Mouse (Mus musculus) forebrain, embryonic 11.5 days (tissue): ENCODE measurements at regions not wholly inside any gene's neighbourhood (a gene's known extent, or its start where the extent isn't known, plus 50 kb on each side); places are given as distances from the start of the nearest gene placed in this dataset.

Source experiments
- ATAC-seq: fragments of 200-750 bp; cut with Nextera tagmentation; replicated peaks from 2 replicates; pipeline ENCODE4 v1.8.0; 2017; ENCODE audit warnings: moderate TSS enrichment; ENCODE audit not compliant: low FRiP score
- DNase-seq: peaks from one replicate; pipeline ENCODE4 v3.0.0-alpha.2; 2017; ENCODE audit warnings: low spot score
- H3K27ac ChIP-seq: fragments of 300-500 bp; sonication (generic); 2 replicates; pipeline ENCODE4 v1.5.1; 2014; ENCODE audit warnings: low read depth, low read length
- H3K27me3 ChIP-seq: fragments of 300-500 bp; sonication (generic); 2 replicates; pipeline ENCODE4 v1.6.1; 2014; ENCODE audit warnings: mild to moderate bottlenecking, low read length, mixed read lengths; ENCODE audit not compliant: control insufficient read depth, insufficient read depth
- H3K36me3 ChIP-seq: fragments of 300-500 bp; sonication (generic); 2 replicates; pipeline ENCODE4 v1.6.1; 2014; ENCODE audit warnings: mild to moderate bottlenecking, low read length, moderate library complexity, mixed read lengths; ENCODE audit not compliant: control insufficient read depth, insufficient read depth
- H3K4me1 ChIP-seq: fragments of 300-500 bp; sonication (generic); replicated peaks from 2 replicates; pipeline ENCODE4 v1.6.1; 2014; ENCODE audit warnings: low read length, mixed read lengths; ENCODE audit not compliant: control insufficient read depth, insufficient read depth
- H3K4me2 ChIP-seq: fragments of 300-500 bp; sonication (generic); 2 replicates; pipeline ENCODE4 v1.6.1; 2014; ENCODE audit warnings: low read depth, mild to moderate bottlenecking, low read length, moderate library complexity, mixed read lengths; ENCODE audit not compliant: severe bottlenecking
- H3K4me3 ChIP-seq: fragments of 300-500 bp; sonication (generic); 2 replicates; pipeline ENCODE4 v1.5.1; 2014; ENCODE audit warnings: low read depth, low read length
- H3K9ac ChIP-seq: fragments of 300-500 bp; sonication (generic); 2 replicates; pipeline ENCODE4 v1.6.1; 2014; ENCODE audit warnings: low read length
- H3K9me3 ChIP-seq: fragments of 300-500 bp; sonication (generic); 2 replicates; pipeline ENCODE4 v1.6.1; 2016; ENCODE audit warnings: low read length, mixed read lengths; ENCODE audit not compliant: control insufficient read depth
- WGBS: fragments of 180-500 bp; shearing (Covaris S2); extraction: QIAGEN DNeasy Blood & Tissue Kit; methylation state at CpG from one replicate; pipeline ENCODE4 v1.1.7; 2014; 5-methylcytosine and 5-hydroxymethylcytosine counted together

DNA sequence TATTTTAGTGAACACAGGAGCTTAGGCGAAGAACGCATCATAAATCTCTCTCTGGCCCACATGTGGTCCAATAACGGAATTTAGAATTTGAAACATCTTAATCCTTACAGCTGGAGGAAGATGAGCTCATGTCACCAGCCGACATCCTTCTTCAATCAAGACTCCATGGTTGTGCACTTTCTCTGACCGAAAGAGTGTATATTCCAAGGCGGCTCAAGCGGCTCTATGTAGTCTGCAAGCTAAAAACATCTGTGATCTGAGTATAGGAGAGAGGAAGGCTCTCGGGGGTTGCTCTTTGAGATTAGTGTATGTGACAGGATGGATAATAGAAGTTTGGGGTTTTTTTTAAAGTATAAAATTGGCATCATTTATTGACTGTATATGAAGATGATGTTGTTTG, 689.9 kb upstream of the Sox9 start:
- ATAC-seq = no peak
- WGBS = 91% methylated on average over 8 of the region's 8 CpGs
- no peaks in the 10 kb centered on the region for H3K27me3 ChIP-seq

DNA sequence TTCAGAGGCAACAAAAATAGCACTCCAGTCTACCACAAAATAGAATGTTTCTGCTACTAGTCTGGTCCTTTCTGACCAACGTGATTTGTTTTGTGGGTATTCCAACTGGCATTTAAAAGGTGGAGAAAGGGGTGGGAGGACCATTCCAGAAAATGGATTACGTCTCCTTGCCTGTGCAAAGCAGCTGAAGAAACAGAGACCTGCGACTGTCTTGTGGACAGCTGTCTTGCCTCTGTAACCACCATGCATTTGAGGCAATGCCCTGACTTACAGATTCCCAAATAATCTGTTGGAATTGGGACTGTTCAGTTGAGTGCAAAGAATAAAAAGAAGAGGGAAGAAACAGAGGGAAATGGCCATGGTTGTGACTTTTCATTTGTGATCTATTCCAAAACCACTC, 687.0 kb upstream of the Sox9 start:
- Histone ChIP-seq H3K9me3 (no peaks in the 10 kb centered on the region), H3K4me3 (no peak overlapping the region), H3K9ac (no peak overlapping the region), H3K4me2 (no peak overlapping the region), H3K27me3 (no peaks in the 10 kb centered on the region), H3K27ac (no peak overlapping the region), H3K4me1 (no peaks in the 10 kb centered on the region), H3K36me3 (no peaks in the 10 kb centered on the region)
- no peak for ATAC-seq
- DNase-seq = no peak
- WGBS = 47% methylated on average over 3 of the region's 3 CpGs

More for the DNA sequence above, 689.9 kb upstream of the Sox9 start:
- Histone ChIP-seq H3K9me3 (no peaks in the 10 kb centered on the region), H3K36me3 (no peaks in the 10 kb centered on the region), H3K4me1 (no peaks in the 10 kb centered on the region), H3K4me3 (no peak overlapping the region), H3K4me2 (no peak overlapping the region), H3K27ac (no peak overlapping the region), H3K9ac (no peak overlapping the region)
- DNase-seq = no peak

DNA sequence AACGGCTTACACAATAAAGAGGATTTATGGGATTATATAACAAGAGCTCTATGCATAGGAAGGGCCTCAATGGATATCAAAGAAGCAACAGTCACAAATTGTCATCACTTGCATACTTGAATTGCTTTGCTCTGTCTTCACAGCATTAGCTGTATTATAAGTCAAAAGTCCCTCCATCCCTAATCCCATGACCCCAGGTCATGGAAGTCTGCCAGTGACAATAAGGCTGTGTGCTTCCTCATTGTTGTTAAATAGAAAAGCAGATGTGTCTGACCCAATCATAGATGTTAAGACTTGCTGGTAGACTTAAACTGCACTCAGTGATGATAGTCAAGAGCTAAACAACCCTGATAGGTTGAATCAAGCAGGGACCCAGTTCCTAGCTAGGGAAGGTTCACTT, 683.9 kb upstream of the Sox9 start:
- Histone ChIP-seq H3K4me3 (no peak overlapping the region), H3K9me3 (no peaks in the 10 kb centered on the region), H3K9ac (no peak overlapping the region), H3K36me3 (no peaks in the 10 kb centered on the region), H3K27me3 (no peaks in the 10 kb centered on the region), H3K27ac (no peak overlapping the region), H3K4me2 (no peak overlapping the region), H3K4me1 (no peaks in the 10 kb centered on the region)
- DNase-seq (no peak), ATAC-seq (no peak)
- 63% methylated on average over 1 of the region's 1 CpGs for WGBS

DNA sequence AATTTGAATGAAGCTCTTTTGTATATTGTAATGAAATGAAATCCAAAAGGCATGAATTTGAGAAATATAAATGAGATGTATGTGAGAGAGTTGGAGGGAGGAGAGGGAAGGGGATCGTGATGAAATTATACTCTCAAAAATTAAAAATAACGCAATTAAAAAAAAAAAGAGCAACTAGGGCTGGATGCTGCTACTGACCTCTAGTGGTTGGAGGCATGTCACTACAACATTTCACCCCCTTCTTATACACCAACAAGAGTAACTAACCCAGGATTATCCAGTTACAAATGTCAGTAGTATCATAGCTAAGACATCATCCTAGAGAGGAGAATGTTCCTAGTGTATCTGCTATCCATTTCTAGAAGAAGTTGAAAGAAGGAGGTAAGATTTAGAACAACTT, 678.8 kb upstream of the Sox9 start:
- WGBS = 72% methylated on average over 2 of the region's 2 CpGs
- no peak overlapping the region for H3K4me3 ChIP-seq
- no peaks in the 10 kb centered on the region for H3K9me3 ChIP-seq
- H3K36me3 ChIP-seq = no peaks in the 10 kb centered on the region
- H3K27me3 ChIP-seq = no peaks in the 10 kb centered on the region
- ATAC-seq = no peak
- H3K4me2 ChIP-seq = no peak overlapping the region
- H3K9ac ChIP-seq = no peak overlapping the region
- DNase-seq = no peak
- H3K27ac ChIP-seq = no peak overlapping the region
- H3K4me1 ChIP-seq = no peaks in the 10 kb centered on the region

DNA sequence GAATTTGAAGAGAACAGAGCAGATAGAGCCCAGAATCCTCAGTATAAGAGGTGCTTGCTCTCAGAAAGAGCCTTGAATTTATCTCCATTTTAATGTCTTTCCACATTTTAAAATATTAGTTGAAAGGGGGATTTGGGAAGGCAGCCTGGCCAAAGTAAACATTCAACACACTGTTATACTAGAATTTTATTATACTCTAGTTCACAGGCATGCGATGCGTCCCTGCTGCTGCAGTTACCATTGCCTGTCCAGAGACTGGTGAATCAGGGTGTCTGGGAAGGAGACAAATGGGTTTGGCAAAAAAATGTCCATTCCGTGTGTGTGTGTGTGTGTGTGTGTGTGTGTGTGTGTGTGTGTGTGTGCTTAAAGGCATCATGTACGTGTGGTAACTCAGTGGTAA, 675.1 kb upstream of the Sox9 start:
- Histone ChIP-seq H3K9me3 (no peaks in the 10 kb centered on the region), H3K4me1 (no peaks in the 10 kb centered on the region), H3K4me3 (no peak overlapping the region), H3K27ac (no peak overlapping the region), H3K9ac (no peak overlapping the region), H3K27me3 (no peaks in the 10 kb centered on the region), H3K36me3 (no peaks in the 10 kb centered on the region), H3K4me2 (no peak overlapping the region)
- ATAC-seq (no peak), DNase-seq (no peak)
- 90% methylated on average over 4 of the region's 4 CpGs for WGBS

DNA sequence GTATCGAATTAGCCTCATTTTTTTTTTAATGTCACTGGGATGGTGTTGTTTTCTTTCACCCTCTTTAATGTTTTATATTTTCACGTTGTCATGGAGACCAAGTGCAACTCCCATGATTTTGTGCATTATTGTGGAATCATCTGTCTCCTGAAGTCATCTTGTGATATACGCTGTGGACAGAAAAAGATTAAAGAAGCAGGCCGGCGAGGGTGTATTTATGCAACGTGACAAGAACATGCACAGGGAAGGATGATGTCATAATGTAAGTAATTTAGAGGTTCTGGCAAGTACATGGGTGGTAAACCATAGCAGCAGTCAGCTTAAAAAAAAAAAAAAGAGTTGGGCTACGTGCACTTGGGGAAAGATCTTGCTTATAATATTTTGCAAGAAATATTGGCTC, 674.7 kb upstream of the Sox9 start:
- DNase-seq (no peak), ATAC-seq (no peak)
- H3K4me3 ChIP-seq = no peak overlapping the region
- H3K27me3 ChIP-seq = no peaks in the 10 kb centered on the region
- no peaks in the 10 kb centered on the region for H3K9me3 ChIP-seq
- H3K27ac ChIP-seq = no peak overlapping the region
- no peaks in the 10 kb centered on the region for H3K36me3 ChIP-seq
- H3K4me2 ChIP-seq = no peak overlapping the region
- no peaks in the 10 kb centered on the region for H3K4me1 ChIP-seq
- no peak overlapping the region for H3K9ac ChIP-seq
- 84% methylated on average over 7 of the region's 7 CpGs for WGBS

DNA sequence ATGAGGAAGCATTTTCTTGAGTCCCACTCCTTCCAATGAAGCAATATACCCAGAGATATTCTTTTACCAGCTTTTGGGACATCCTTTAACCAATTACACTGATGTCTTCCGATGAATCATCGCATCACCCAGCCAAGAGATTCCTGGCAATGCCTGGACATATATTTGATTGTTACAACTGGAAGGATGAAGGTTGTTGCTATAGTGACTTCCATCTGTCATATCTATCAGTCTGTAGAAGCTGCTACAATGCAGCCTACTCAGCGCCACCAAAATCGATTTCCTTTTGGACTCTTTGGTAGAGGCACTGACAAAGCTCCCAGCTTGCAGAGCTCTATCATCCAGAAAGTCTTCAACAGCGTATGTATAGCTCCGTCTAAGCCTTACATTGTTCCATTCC, 661.0 kb upstream of the Sox9 start:
- Histone ChIP-seq H3K4me2 (no peak overlapping the region), H3K27ac (no peak overlapping the region), H3K9ac (no peak overlapping the region), H3K4me1 (no peaks in the 10 kb centered on the region), H3K4me3 (no peak overlapping the region), H3K36me3 (no peaks in the 10 kb centered on the region), H3K9me3 (no peaks in the 10 kb centered on the region), H3K27me3 (no peaks in the 10 kb centered on the region)
- ATAC-seq (no peak), DNase-seq (no peak)
- 91% methylated on average over 6 of the region's 6 CpGs for WGBS

DNA sequence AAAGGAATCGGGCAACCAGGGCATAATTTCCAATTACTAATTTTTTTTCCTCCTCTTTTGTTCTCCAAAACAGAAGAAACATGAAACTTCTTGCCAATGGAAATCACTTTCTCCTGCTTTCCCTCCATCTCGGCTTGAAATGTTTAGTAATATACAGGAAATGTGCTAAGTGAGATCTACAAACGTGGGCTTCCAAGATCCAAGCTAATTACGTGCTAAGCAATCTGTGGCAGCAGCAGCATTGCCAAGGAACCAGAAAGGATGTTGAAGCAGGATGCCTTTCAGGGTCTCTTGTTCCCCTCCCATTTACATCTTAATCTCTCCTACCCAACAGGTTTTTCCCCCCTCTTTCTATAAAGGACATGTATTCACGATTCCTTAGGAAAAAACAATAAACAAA, 660.2 kb upstream of the Sox9 start:
- Histone ChIP-seq H3K9ac (no peak overlapping the region), H3K9me3 (no peaks in the 10 kb centered on the region), H3K4me1 (no peaks in the 10 kb centered on the region), H3K36me3 (no peaks in the 10 kb centered on the region), H3K27me3 (no peaks in the 10 kb centered on the region), H3K4me2 (no peak overlapping the region), H3K4me3 (no peak overlapping the region), H3K27ac (no peak overlapping the region)
- no peak for DNase-seq
- ATAC-seq = no peak
- 65% methylated on average over 5 of the region's 5 CpGs for WGBS

DNA sequence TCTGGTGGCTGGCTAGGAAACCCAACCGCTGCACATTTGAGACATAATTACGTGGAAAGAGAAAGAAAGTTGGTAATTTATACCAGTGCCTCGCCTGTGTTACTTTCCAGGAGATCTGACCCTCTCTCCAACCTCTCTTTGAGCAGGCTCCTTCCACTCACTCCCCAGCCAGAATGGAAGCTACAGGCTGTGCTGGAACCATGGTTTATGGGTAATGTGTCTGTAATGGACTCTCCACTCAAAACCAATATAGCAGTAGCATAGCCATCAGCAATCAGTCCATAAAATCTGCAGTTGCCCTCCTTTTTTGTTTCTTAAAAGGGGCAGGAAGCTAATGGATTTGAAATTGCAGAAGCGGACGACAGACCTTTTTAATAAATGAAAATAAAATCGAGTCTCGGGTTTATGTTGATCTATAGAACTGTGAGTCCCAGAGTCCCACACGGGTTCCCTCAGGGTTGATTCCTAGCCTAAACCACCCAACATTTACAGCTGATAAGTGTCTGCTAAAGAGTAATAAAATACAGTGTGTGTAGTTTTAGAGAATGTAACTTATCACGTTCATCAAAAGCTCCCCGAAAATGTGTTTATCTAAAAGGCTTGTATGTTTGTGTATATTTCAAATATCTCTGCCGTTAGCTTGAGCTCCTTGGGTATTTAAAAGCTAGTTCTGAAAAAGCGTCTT, 656.6 kb upstream of the Sox9 start:
- no peak overlapping the region for H3K9ac ChIP-seq
- no peaks in the 10 kb centered on the region for H3K4me1 ChIP-seq
- H3K4me2 ChIP-seq = no peak overlapping the region
- DNase-seq = no peak
- no peaks in the 10 kb centered on the region for H3K27me3 ChIP-seq
- no peaks in the 10 kb centered on the region for H3K36me3 ChIP-seq
- 85% methylated on average over 12 of the region's 12 CpGs for WGBS
- no peak overlapping the region for H3K27ac ChIP-seq
- no peaks in the 10 kb centered on the region for H3K9me3 ChIP-seq
- no peak overlapping the region for H3K4me3 ChIP-seq
- ATAC-seq = no peak
